Mouse (Mus musculus) thymus, adult 18-20 months (tissue): ENCODE results near the gene Gtf2f2.
"Not testable (repeated sequence)": the region's sequence is repeated elsewhere in the genome, so short reads cannot be mapped to it uniquely, and the experiment has no call there.

Experiments used
- DNase-seq, 2 experiments: peaks; one replicate each; pipeline ENCODE4 v3.0.0; 2022; ENCODE audit warnings: mixed read lengths in 2 of 2

Gtf2f2 gene

GRCm38 (mm10) chr14:75906931-75907330 is 103.7 kb downstream of the Gtf2f2 start:
- no peak for DNase-seq

GRCm38 (mm10) chr14:75904972-75905371 is 105.7 kb downstream of the Gtf2f2 start:
- no peak for DNase-seq

GRCm38 (mm10) chr14:75903131-75903530 is 107.5 kb downstream of the Gtf2f2 start:
- no peak for DNase-seq

GRCm38 (mm10) chr14:75902013-75902412 is 108.7 kb downstream of the Gtf2f2 start:
- no peak for DNase-seq

GRCm38 (mm10) chr14:75900793-75901499 is 109.7 kb downstream of the Gtf2f2 start:
- no peak for DNase-seq

- DNase-seq: peak; percentile 37 to 48
These were observed 111.1 kb downstream of the Gtf2f2 start for GRCm38 (mm10) chr14:75899566-75899965.

GRCm38 (mm10) chr14:75892118-75892517 is 118.5 kb downstream of the Gtf2f2 start:
- DNase-seq: no peak

GRCm38 (mm10) chr14:75883873-75884272 is 126.8 kb downstream of the Gtf2f2 start:
- DNase-seq: no peak

GRCm38 (mm10) chr14:75883330-75883729 is 127.3 kb downstream of the Gtf2f2 start:
- DNase-seq: no peak

- DNase-seq: no peak
These were observed 128.8 kb downstream of the Gtf2f2 start for GRCm38 (mm10) chr14:75881856-75882255.

GRCm38 (mm10) chr14:75878980-75879379 is 131.7 kb downstream of the Gtf2f2 start:
- DNase-seq: no peak

GRCm38 (mm10) chr14:75877297-75877696 is 133.4 kb downstream of the Gtf2f2 start:
- no peak for DNase-seq

- DNase-seq: peak; percentile 40 to 51
These were observed 134.2 kb downstream of the Gtf2f2 start for GRCm38 (mm10) chr14:75876320-75877043.

GRCm38 (mm10) chr14:75873612-75874011 is 137.1 kb downstream of the Gtf2f2 start:
- DNase-seq: no peak

- DNase-seq: no peak
These were observed 138.9 kb downstream of the Gtf2f2 start for GRCm38 (mm10) chr14:75871750-75872149.

GRCm38 (mm10) chr14:75871111-75871510 is 139.6 kb downstream of the Gtf2f2 start:
- DNase-seq: no peak

GRCm38 (mm10) chr14:75870631-75871030 is 140.0 kb downstream of the Gtf2f2 start:
- no peak for DNase-seq

GRCm38 (mm10) chr14:75869769-75870363 is 140.8 kb downstream of the Gtf2f2 start:
- no peak for DNase-seq

GRCm38 (mm10) chr14:75868028-75868427 is 142.6 kb downstream of the Gtf2f2 start:
- DNase-seq: not testable (repeated sequence)

- DNase-seq: no peak
These were observed 143.8 kb downstream of the Gtf2f2 start for GRCm38 (mm10) chr14:75866706-75867333.

GRCm38 (mm10) chr14:75863549-75864409 is 146.9 kb downstream of the Gtf2f2 start:
- no peak for DNase-seq

GRCm38 (mm10) chr14:75862701-75863100 is 148.0 kb downstream of the Gtf2f2 start:
- DNase-seq: no peak
